Mouse (Mus musculus) regulatory T cell (primary cell): ENCODE results near the gene Raver2.

Experiments used
- in situ Hi-C: fragments of 300-600 bp; cut with MboI, MseI; formaldehyde crosslinking; loops from one replicate; pipeline ENCODE4 v1.15.1; 2025; ENCODE audit warnings: high pct_unique_total_duplicates

Raver2 gene

DNA sequence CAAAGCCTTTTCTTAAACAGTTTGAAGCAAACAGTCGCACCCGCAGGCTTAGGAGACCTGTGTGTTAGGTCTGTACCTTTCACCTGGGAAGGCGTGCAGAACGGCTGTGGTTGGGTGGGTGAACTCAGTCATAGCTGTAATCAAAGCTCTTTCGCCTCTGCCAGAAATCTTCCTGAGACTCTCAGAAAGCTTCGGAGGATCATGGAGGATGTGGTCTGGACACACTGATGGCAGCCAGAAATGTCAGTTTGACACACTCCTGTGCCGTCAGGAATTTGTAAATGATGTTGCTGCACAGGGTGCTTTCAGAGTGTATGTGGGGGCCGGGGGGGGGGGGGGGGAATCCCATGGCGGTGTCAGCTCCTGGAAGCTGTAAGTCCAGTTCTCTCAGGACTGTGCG, 24.5 kb downstream of the Raver2 start:
- in situ Hi-C loops = loop anchor here (10.0 to 25.0 kb wide), 2 partner anchors 1362 to 1456 kb away; no protein-coding TSS in a partner anchor

DNA sequence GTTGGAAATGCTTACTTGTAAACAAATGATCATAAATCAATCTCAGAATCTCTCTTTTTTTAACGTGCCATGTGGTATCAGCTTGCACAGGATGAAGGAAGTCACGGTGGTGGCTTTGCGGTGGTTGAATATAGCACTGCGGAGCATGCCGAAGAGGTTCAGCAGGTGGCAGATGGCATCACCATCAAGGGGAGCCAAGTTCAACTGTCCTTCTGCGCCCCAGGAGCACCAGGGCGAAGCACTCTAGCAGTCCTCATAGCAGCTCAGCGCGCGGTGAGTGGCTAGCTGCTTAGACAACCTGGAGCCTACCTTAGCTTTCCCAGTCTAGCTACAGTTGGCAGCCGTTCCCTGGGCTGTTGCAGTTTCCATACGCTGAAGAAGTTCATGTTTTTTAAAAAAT, 38.3 kb downstream of the Raver2 start:
- in situ Hi-C loops = no loop called here

DNA sequence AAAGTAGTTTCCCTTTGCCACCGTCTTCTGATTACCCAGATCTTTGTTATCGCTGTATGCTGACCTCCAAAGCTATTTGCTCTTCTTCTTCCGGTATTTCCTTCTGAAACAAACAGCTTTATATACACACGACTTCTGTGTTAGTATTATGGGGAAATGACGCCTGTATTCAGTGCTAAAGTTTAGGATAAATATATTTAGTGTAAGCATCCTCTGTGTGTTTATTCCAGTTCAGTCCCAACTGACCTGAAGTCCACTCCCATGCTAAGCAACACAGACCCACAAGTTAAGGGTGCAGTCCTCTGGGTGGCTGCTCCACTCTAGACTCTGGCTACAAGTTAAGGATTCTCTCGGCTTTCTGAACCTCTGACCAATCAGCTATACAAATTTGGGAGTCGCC, 52.2 kb downstream of the Raver2 start:
- in situ Hi-C loops = no loop called here

DNA sequence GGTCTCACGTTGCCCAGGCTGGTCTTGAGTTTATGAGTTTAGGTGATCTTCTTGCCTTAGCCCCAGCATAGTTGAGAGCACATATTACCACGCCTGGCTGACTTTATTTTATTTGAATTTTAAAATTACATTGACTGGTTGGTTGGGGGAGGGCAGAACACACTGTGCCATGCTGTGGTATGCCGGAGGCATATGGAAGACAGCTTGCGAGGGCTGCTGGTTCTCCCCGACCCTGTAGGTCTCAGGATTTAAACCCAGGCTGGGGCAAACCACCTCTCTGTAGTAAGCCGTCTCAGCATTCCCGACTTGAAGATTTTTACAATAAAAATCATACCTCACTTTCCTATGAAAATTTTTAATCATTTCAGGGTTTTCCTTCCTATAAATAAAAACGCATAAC, 66.2 kb downstream of the Raver2 start:
- in situ Hi-C loops = no loop called here

DNA sequence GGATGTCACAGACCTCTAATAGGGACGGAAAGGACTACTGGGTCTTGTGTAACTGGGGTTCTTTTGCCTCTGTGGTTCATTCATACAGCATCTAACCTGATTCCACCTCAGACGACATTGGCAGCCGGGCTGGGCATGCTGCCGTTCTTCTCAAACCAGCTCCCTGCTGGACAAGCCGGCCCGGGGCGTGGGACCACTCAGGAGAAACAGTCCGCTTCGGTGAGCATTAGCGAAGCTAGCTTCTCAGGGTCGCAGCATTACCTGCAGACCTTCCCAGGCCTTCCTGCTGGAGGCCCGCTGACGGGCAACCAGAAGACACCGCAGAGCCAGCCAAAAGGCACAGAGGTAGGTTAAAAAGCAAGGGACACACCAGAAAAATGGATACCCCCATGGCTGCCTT, 67.1 kb downstream of the Raver2 start:
- in situ Hi-C loops = no loop called here

DNA sequence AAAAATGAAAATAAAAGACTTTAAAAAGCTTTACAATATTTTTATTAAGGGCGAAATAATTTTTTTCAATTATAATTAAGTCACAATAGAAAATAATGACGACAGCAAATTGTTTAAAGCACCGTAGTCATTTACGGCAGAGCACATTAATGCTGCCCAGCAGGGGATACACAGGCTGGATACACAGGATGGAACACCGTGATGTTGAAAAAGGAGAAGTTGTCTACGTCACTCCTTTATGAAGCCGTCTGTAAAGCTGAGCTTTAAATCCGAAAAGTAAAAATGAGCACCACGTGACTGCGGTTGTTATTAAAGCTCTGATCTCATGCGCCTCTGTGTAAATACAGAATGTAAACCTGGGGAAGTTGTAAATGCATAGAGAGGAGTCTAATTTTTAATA, 69.2 kb downstream of the Raver2 start:
- in situ Hi-C loops = no loop called here

DNA sequence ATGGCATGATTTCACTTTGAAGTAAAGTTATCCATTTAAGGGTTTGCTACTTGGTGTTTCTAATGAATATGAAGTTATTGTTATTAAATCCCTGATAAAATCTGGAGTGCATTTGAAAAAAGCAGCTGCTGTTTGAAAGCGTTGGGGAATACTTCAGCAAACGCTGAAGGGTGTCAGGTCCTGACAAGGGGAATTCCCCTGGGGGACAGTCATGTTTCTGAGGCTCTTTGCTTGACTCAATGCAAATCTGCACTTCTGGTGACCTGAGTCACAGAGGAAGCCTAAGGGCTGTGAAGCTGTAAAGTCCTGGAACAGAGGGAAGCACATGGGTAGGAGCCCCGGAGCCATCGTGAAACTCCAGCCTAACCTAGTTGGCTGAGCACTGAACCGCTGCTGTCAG, 73.0 kb downstream of the Raver2 start:
- in situ Hi-C loops = loop anchor here (10.0 kb wide), 1 partner anchor 1907 kb away; no protein-coding TSS in a partner anchor

DNA sequence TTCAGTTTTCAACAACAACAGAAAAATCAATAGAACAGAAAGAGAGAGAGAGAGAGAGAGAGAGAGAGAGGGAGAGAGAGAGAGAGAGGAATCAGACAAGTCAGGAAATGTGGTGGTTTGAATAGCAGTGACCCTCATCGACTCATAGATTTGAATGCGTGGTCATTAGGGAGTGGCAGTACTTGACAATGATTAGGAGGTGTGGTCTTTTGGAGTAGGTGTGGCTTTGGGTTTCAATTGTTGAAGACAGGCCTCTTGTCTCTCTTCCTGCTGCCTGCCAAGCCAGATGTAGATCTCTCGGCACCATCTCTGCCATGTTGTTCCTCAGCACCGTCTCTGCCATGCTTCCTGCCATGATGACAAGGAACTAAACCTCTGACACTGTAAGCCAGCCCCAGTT, 75.1 kb downstream of the Raver2 start:
- in situ Hi-C loops = loop anchor here (10.0 kb wide), 1 partner anchor 1909 kb away; no protein-coding TSS in a partner anchor

DNA sequence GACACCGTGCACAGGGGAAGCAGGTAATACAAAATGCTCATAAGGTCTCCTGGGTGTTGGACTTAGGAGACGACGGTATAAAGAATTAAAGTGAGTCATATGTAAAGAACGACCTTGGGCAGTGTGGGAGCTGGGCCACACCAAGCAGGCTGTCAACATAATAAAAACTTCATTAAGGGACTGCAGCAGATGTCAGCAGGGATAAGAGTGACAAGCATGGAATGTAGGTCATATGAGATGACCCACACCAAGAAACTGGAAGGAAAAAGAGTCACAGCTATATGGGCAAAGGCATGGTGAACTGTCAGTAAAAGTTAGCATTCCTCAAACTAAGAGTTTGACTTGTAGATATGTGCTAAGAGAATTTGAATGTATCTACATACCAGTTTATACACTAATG, 75.6 kb downstream of the Raver2 start:
- in situ Hi-C loops = loop anchor here (10.0 kb wide), 1 partner anchor 1910 kb away; no protein-coding TSS in a partner anchor

DNA sequence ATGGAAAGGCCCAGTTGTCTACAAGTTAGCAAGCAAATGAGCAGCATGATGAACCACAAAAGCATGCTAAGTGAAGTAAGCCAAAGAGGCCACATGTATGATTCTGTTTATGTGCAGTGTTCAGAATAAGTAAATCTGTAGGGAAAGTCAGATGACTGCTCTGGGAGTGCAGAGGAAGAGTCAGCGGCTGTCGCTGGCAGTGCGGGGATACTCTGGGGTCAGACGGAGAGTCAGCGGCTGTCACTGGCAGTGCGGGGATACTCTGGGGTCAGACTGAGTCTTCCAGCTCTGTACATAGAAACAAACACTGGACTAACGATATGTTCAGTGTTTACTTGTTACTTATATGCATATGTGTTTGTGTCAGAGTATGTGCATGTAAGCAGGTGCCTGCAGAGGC, 76.0 kb downstream of the Raver2 start:
- in situ Hi-C loops = loop anchor here (5.0 to 10.0 kb wide), 2 partner anchors 147 to 1910 kb away; no protein-coding TSS in a partner anchor

DNA sequence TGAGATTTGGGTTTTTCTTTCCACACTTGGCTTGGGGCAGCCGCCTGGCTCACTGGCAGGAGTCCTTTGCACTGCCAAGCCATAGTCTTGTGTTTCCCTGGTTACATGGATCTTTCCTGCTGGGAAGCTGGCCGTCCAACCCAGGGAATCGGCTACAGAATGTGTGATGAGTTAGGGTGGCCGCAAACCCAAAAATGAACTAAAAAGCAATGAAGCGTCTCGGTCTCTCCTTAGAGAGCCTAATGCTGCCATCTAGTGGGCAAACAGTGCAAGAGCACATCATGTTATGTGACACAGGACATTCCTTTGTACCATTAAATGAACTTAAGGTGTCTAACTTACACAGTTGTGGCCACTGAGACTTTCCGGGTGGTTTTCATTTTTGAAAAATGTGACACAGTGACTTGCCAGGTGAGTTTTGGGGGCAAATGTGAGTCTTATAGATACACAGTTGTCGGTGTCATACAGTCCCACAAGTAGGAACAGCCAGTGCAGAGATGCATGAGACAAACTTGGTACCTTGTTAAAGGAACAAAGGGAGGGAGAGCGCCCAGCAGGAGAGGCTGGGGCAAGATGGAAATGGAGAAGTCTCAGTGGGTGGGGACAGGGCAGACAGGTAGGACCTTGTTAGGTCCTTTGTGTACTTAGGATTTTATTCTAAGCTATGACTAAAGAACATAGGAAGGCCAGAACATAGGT, 77.4 kb downstream of the Raver2 start:
- in situ Hi-C loops = loop anchor here (5.0 to 10.0 kb wide), 2 partner anchors 149 to 1911 kb away; no protein-coding TSS in a partner anchor

DNA sequence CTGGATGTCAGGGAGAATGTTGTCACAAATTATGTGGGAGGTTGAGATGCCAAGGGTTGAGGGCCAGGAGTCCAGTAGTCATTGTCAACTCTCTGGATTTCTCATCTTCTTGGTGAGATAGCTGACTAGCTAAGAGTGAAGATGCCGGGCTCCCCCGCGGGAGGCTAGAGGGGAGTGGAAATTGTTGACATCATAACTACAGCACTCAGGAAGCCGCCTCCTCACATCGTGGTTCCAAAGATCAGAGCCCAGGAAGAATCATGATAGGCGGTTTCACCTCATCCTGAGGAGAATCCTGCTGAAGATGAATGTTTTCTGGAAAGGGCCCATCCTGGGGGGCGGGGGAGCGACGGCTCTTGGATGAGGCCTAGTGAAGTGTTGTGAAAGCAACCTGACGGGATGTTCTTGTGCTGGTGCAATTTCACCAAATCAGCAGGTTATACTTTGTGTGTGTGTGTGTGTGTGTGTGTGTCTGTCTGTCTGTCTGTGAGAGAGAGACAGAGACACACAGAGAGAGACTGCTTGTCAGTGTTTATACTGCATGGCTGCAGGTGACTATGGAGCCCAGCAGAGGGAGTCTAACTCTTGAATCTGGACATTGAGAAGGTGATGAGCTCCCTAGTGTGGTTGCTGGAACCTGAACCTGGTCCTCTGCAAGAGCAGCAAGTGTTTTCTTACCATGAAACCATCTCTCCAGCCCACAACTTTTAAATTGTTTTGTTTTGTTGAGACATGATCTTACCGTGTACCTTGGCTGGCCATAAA, 78.3 kb downstream of the Raver2 start:
- in situ Hi-C loops = loop anchor here (5.0 to 10.0 kb wide), 2 partner anchors 150 to 1912 kb away; no protein-coding TSS in a partner anchor

DNA sequence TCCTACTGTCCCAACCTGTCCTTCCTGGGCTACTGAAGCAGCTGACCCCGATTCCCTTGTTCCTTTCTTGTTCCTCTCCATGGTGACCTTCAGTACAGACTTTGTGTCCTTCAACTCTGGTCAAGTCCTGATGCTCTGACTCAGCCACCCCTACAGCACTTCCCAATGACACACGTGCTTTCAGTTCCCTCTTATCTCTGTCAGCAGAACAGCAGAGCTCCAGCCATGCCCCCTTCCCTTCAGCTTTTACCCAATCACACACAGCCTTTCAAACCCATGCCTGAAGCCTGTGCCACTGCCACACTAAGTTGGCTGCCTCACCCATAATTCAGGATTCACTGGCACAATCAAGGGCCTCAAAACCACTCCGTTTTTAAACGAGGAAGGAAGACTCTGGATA, 86.8 kb downstream of the Raver2 start:
- in situ Hi-C loops = loop anchor here (5.0 kb wide), 1 partner anchor 492 kb away; the partner anchor contains the start of gene Leprot

DNA sequence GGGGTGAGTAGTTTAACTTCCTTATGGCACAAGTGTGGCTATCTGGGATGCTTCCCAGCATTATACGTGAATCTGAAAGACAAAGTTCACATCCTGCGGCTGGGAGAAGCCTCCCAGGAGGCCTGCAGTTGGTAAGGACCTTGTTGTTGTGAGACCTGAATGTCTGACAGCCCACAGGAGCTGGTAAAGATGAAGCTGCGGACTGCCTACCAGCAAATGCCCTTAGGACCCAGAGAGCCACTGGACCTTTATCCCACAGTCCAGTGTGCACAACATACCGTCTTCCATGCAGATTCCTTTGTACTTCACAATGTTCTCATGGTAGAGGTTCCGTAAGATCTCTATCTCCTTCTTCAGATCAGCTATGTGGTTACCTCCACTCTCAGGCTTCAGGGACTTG, 88.7 kb downstream of the Raver2 start:
- in situ Hi-C loops = loop anchor here (5.0 kb wide), 1 partner anchor 490 kb away; the partner anchor contains the start of gene Leprot

DNA sequence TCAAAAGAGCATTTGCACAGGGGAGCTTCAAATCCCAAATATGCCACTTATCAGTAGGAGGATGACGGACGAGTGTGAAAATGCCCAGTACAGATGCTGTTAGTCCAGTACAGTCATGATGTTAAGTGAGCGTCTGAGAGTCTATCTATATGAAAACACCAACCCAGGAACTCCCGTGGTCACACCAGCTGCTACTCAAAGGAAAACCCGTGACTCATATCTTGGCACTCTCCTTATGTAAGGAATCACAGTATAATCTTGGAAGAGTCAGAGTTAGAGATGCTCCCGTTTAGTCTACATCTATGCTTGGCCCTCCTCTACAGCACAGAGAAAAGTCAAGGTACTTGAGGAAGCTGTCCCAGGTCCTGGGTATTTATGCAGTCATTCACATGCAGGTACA, 89.5 kb downstream of the Raver2 start:
- in situ Hi-C loops = loop anchor here (5.0 kb wide), 1 partner anchor 489 kb away; the partner anchor contains the start of gene Leprot

DNA sequence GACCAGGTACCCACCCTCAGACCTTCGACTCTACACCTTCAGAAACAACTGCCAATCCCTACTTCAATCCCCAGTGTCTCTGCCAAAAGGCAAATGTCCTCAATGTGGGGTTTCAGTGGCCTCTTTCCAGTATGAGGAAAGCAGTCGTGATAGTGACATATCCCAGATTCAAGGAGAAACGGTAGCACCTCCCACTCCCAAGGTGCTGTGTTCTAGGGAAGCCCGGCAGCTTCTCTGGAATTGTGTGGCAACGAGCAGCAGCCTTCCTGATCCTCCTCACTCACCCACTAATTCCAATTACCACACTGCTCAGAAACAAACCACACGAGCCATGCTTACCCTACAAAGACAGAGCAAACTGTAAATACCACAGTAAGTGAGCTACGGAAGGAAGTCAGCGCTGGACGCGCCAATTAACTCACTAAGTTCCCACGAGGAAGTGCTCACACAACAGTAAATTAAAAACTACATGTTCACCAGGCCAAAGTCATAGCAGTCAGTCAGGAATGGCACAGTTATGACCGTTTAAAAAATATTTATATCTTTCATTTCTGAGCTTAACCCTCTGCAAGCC, 90.5 kb downstream of the Raver2 start:
- in situ Hi-C loops = loop anchor here (5.0 kb wide), 1 partner anchor 488 kb away; the partner anchor contains the start of gene Leprot

DNA sequence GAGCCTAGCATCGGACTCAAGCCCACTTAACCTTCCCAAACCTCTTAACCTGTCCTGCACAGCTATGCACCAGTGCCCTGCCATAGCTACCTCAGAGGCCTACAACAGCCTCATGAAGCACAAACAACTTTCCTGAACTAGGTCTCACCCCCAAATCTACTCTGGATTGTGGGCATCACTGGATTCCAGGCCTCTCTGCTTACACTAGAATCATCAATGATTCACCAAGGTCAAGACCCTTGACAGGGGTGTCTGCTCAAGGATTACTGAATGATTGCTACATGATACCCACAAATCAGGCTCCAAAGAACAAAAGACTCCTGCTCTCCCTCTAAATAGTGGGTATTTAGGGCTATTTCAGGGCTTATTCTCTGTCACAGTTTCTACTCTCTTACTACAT, 92.0 kb downstream of the Raver2 start:
- in situ Hi-C loops = no loop called here

DNA sequence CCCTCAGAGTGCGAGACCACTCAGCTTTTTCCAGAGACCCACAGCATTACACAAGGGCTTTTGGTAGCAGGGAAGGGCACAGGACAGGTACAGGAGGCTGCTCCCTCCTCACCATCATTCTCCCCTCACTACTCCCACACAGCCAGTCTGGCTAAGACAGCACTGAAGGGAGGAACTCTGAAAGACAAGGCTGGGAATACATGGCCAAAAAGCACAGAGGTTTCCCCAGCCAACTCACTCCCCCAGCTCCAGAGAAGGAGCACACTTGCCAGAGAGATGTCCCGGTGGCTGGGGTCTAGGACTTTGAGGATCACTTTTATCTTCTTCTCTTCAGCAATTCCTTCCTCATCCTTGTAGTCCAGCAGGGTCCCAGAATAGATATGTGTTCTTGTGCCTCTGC, 95.4 kb downstream of the Raver2 start:
- in situ Hi-C loops = no loop called here

DNA sequence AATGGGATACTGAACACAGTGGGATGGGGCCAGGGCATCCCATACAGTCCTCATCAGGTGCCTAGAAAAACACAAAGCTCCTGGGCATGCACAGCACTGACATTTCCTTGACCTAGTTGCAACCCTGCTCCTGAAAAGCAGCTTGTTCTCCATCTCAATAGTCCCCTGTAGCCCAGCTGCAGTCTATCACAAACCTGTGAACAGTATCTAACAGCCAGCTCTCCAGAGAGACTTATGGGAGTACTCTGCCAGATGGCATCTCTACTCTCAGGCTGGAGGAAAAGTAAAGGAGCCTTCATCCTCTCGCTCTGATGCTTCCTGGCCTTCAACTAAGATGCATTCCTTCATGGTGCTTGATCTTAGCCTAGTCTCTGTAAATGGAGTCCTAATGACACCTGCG, 95.9 kb downstream of the Raver2 start:
- in situ Hi-C loops = loop anchor here (5.0 kb wide), 1 partner anchor 158 kb away; no protein-coding TSS in a partner anchor

DNA sequence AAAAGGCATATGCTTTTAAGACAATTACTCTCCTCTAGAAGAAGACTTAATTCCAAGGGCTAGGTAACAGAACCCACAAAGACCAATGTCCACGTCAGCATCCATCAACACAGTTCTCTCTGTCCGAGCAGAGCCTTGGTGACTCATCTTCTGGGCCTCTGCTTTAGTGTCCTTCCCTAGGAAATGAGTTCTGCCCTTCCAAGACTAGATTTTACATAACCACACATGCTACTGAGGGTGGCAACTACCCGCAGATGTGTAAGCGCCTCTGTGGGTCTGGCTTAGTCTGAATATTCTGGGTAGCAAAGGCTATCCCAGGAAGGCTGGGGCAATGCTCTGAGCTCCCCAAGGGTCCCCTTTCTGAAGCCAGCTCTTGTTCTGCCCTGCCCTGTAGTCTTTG, 97.0 kb downstream of the Raver2 start:
- in situ Hi-C loops = loop anchor here (5.0 kb wide), 1 partner anchor 157 kb away; no protein-coding TSS in a partner anchor

DNA sequence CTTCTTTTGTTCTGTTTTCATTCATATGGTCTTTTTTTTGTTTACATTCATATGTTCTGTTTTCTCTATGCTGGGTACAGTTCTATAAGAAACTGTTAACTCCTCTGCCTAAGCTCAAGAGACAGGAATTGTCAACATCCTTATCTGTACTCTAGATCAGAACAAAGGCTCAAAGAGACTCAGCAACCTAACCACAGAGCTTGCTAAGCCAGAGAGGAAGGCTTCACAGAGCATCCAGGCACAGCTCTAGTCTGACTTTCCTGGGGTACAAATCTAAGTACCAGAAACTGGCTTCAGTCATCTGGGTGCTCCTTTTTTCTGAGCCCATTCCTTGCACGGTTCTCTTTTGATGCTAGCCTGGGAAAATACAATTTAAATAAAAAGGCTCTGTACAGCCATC, 99.0 kb downstream of the Raver2 start:
- in situ Hi-C loops = loop anchor here (5.0 kb wide), 1 partner anchor 155 kb away; no protein-coding TSS in a partner anchor
